Mouse (Mus musculus) c-Kit-negative CD71-positive TER-119-positive erythroid progenitor cells, embryonic 14.5 days (primary cell): ENCODE measurements around the gene Ccl17.
"Not testable (repeated sequence)": the region's sequence is repeated elsewhere in the genome, so short reads cannot be mapped to it uniquely, and the experiment has no call there.

Experiments used
- DNase-seq: peaks from one replicate; pipeline ENCODE4 v3.0.0-alpha.2; 2013; ENCODE audit warnings: low read depth, low spot score

The Ccl17 gene

GRCm38 (mm10) chr8:94825170-94825569 lies 14.9 kb downstream of the Ccl17 start:
- DNase-seq: no peak

GRCm38 (mm10) chr8:94826210-94826609 lies 16.0 kb downstream of the Ccl17 start:
- no peak for DNase-seq

- no peak for DNase-seq
Observed at GRCm38 (mm10) chr8:94828284-94828683, 18.0 kb downstream of the Ccl17 start.

- DNase-seq: not testable (repeated sequence)
Observed at GRCm38 (mm10) chr8:94833901-94834405, 23.7 kb downstream of the Ccl17 start.

GRCm38 (mm10) chr8:94835751-94836150 lies 25.5 kb downstream of the Ccl17 start:
- not testable (repeated sequence) for DNase-seq

- no peak for DNase-seq
Observed at GRCm38 (mm10) chr8:94836456-94837240, 26.4 kb downstream of the Ccl17 start.

- peak; percentile 94 for DNase-seq
Observed at GRCm38 (mm10) chr8:94837662-94838574, 27.7 kb downstream of the Ccl17 start, which contains the start of the genes Coq9 and Ciapin1. TSS of gene Coq9 (plus strand) at chr8:94838321. TSS of gene Ciapin1 (minus strand) at chr8:94838358.

GRCm38 (mm10) chr8:94838600-94838999 lies 28.3 kb downstream of the Ccl17 start:
- peak; percentile 50 for DNase-seq

GRCm38 (mm10) chr8:94841183-94841582 lies 30.9 kb downstream of the Ccl17 start:
- DNase-seq: no peak

- DNase-seq: no peak
Observed at GRCm38 (mm10) chr8:94850049-94850448, 39.8 kb downstream of the Ccl17 start.

GRCm38 (mm10) chr8:94854761-94855160 lies 44.5 kb downstream of the Ccl17 start:
- not testable (repeated sequence) for DNase-seq

GRCm38 (mm10) chr8:94857011-94857345 lies 46.7 kb downstream of the Ccl17 start:
- no peak for DNase-seq

GRCm38 (mm10) chr8:94857346-94858173 lies 47.3 kb downstream of the Ccl17 start, which contains the start of gene Polr2c:
TSS of gene Polr2c (plus strand) at chr8:94857450.
- DNase-seq: peak; percentile 75

- peak; percentile 72 for DNase-seq
Observed at GRCm38 (mm10) chr8:94861352-94861910, 51.2 kb downstream of the Ccl17 start.
